Mouse (Mus musculus): ENCODE results near the gene Nop14. TPM values are rescaled to one million over a fixed set of nuclear protein-coding genes. Genes with fewer than 3 reads are reported as not detected.

The Nop14 gene
- polyA plus RNA-seq (2015; fragmentation: Nextera tagmentation; extraction: Ambion mirVana): 26.4 and 26.9 TPM in 2 replicates

GRCm38 (mm10) chr5:34659686-34660590, at the start of gene Nop14, which contains the start of gene Grk4:
Nop14 (minus strand) TSS chr5:34660148.
Grk4 (plus strand) TSS chr5:34660379.
- DNase-seq (ENCODE audit: low spot score): peak; percentile 99

GRCm38 (mm10) chr5:34708436-34708835, 48.5 kb upstream of the Nop14 start:
- DNase-seq (ENCODE audit: low spot score): no peak

DNA sequence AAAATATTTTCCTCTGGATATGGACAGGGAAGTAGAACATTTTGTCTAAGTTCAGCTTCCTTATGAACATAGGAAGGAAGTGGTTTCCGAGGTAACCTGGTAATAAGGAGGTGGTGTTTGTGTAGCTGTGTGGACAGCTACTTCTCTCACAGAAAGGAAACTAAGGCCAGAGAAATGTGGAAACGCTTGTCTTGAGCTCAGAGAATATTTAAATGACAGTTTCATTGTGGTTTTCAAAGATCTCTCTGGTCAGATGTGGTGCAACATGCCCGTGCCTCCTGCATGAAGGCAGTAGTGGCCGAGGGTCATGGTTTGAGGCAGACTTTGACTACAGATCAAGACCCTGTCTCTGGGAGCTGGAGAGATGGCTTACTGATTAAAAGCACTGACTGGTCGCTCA, 35.6 kb upstream of the Nop14 start:
- no peak for DNase-seq (ENCODE audit: low spot score)

DNA sequence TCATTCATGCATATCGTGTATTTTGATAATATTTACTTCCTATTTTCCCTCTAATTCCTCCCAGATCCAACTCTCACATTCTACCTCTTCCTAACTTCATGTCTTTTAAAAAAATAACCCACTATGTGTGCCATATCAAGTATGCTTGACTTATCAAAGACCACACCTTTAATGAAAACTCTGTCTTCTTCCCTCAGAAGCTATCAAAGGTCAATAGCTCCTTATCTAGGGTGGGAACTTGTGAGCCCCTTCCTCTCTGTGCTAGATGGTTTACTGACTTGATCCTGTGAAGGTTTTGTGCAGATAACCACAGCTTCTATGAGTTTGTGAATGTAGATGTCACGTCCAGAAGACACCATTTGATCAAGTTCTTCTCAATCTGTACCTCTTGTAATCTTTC, 32.8 kb upstream of the Nop14 start:
- DNase-seq (ENCODE audit: low spot score): no peak

GRCm38 (mm10) chr5:34689868-34690267, 29.9 kb upstream of the Nop14 start:
- no peak for DNase-seq (ENCODE audit: low spot score)

- peak; percentile 17 for DNase-seq (ENCODE audit: low spot score)
Measured at GRCm38 (mm10) chr5:34670280-34670679, 10.3 kb upstream of the Nop14 start.

DNA sequence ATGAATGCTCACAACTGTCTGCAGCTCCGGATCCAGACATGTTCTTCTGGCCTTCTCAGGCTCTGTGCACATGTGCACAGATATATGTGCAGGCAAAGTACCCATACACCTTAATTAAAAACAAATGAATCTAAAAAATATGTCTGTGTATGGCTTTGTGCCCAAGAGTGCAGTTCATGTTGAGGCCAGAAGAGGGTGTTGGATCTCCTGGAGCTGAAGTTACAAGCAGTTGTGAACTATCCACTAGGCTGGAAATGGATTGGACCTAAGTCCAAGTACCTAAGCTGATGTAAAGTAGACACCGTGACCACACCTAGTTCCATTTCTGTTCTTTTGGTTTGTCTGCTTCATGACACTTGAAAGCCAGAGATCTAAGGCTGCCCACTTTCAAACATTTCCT, 9.5 kb upstream of the Nop14 start:
- DNase-seq (ENCODE audit: low spot score): no peak

- no peak for DNase-seq (ENCODE audit: low spot score)
Measured at GRCm38 (mm10) chr5:34663231-34663630, 3.3 kb upstream of the Nop14 start.

- no peak for DNase-seq (ENCODE audit: low spot score)
Measured at GRCm38 (mm10) chr5:34661909-34662308, 2.0 kb upstream of the Nop14 start.

DNA sequence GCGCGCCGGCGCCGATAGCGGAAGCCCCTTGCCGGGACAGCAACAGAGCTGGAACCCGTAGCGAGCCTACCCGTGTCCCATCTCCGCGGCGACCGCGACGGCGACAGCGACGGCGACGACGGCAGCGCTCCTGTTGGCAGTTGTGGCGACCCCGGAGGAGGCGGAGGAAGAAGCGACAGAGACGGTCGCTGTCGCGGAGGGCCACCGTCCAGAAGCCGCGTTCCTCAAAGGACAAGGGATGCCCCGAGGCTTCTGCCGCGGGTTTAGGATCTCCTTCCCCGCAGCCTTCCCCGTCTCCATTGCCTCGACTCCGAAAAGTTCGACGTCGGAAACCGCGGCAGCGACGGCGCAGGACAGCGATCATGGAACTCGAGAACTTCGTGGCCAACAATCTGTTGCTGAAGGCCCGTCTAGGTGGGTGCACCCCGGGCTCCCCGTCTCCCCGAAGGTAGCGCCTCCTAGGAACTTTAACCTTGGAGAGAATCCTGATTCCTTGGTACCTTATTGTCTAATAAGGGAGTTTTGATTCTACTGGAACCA, 713 bp upstream of the Nop14 start:
- DNase-seq (ENCODE audit: low spot score): no peak

GRCm38 (mm10) chr5:34657556-34657955, 2.4 kb downstream of the Nop14 start:
- DNase-seq (ENCODE audit: low spot score): no peak

DNA sequence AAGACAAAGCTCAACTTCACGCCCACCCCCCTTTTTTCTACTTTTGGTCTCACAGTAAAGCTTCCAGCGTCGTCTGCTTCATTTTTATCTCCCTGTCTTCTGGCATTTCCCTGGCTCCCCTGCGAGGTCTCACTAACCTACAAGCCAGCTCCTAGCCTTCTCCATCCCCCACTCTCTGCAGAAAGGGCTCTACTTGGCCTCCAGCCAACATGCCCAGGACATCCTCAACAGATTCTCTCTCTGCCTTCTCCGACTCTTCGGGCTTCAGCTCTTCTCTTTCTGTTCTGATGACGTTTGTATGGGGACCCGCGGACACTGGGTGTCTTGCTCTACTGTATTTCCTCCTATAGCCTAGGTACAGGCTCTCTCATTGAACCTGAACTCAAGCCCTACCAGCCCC, 5.1 kb downstream of the Nop14 start:
- no peak for DNase-seq (ENCODE audit: low spot score)

- no peak for DNase-seq (ENCODE audit: low spot score)
Measured at GRCm38 (mm10) chr5:34652961-34653360, 7.0 kb downstream of the Nop14 start.

- DNase-seq (ENCODE audit: low spot score): peak; percentile 75
Measured at GRCm38 (mm10) chr5:34647581-34647980, 12.4 kb downstream of the Nop14 start.

DNA sequence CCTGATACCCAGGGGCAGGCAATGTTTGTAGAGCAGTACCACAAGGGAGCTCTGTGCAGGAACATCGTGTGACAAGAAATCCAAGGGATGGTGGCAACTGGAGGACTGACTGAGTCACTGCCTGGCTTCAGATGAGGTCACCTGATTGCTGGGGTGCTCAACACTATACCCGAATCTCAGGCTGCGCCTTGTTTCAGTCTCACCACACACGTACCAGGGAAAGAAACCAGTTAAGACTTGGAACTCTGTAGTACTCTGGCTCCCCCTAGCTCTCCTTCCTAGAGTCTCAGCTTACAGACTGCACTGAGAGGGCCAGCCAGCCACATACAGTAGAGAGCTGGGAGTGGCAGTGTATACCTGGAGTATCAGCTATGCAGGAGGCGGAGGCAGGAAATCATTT, 17.0 kb downstream of the Nop14 start:
- peak; percentile 65 for DNase-seq (ENCODE audit: low spot score)

DNA sequence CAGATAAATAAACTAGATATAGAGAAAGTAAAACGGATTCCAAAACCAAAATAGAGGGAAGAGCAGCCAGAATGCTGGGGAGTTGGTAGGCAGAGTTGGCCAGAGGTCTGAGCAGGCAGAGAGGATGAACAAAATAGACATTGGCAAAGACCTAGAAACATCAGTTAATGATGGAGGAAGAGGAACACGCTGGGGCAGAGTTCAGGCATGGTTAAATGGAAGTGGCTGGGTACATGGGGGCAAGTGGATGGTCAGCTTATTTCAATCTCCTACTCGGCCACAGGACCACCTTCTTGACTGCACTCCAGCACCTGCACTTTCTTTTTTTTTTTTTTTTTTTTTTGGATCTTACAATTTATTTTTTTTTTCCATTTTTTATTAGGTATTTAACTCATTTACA, 18.0 kb downstream of the Nop14 start:
- DNase-seq (ENCODE audit: low spot score): no peak

DNA sequence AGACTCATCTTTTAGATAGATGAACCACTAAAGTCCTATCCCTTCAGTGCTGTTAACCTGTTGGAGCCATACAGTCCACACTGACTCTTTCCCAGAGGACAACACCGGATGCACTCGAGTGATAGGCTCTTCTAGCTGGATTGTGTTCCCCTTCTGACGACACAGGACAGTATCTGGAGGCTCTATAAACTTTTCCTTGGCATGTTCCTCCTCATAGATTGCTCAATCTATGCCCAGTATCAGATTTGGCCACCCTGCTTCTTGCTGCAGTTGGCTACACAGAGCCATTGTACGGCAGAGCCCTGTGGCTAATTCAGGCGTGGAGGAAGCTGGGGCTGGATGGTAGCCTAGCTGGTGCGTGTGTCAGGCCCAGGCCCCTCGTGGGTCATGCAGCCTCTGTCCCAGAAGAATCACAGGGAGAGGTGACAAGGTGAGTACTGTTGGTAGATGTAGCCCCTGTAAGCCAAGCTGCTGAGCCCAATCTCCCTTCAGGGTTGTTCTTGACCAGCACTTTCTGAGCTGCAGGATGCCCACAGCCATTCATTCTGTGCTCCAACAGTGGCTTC, 22.3 kb downstream of the Nop14 start:
- no peak for DNase-seq (ENCODE audit: low spot score)

DNA sequence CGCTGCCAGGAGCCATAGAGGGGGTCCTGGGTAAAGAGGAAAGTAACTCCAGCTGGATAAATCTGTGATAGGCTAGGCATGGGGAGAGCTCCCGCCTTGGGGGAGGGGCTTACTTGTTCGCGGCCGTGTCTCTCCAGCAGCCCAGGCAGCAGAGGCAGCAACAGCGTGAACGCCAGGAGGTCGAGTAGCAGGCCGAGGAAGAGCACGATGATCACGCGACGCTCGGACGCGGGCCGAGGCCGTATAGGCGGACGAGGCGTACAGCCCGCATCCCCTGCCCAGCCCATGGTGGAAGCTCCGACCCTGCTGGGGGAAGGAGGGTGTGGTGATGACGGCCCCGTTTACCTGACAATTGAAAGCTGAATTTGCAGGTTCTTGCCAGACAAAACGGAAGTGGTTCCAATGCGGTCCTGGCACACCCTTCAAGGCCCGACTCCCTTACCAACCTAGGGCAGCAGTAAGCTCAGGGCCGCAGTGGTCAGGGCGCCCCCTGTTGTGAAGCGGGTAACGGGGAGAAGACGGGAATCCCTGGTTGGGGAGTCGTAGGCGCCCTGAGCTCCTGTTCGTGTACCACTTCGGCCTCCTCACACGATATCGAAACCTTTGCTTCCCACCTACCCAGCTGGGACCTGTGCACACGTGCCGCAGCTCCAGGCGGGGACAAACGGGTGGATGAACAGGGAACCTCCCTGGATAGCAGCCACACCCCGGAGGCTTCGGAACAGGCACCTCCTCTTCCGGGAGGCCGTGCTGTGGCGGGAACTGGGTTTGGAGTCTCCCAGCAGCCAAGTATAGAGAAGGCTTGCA, 23.3 kb downstream of the Nop14 start, which contains the start of gene Mfsd10:
TSS of gene Mfsd10 (minus strand) at position 732 of the 807 bp plus-strand sequence.
- DNase-seq (ENCODE audit: low spot score): peak; percentile 74

DNA sequence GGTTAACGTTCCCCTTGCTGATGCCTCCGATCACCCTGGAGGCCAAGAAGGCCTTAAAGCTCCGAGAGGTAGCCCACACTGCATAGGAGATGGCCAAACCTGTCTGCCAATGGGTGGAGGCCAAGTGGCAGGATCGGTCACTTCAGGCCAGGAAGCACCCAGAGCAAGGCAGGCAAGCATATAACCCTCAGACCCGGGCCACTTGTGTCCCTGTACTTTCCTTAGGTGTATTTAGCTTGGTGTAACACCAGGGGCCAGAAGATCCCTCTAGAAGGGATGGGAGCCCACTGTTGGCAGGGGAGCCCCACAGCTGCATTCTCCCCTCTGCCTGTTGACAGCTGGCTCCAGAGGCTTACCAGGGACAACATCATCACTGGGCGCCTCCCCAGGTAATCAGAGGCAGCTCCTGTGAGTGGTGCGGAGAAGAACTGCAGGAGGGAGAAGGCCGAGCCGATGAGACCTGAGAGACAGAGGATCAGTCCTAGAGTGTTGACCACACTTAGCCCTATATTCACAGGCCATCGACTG, 24.2 kb downstream of the Nop14 start:
- DNase-seq (ENCODE audit: low spot score): peak; percentile 25

DNA sequence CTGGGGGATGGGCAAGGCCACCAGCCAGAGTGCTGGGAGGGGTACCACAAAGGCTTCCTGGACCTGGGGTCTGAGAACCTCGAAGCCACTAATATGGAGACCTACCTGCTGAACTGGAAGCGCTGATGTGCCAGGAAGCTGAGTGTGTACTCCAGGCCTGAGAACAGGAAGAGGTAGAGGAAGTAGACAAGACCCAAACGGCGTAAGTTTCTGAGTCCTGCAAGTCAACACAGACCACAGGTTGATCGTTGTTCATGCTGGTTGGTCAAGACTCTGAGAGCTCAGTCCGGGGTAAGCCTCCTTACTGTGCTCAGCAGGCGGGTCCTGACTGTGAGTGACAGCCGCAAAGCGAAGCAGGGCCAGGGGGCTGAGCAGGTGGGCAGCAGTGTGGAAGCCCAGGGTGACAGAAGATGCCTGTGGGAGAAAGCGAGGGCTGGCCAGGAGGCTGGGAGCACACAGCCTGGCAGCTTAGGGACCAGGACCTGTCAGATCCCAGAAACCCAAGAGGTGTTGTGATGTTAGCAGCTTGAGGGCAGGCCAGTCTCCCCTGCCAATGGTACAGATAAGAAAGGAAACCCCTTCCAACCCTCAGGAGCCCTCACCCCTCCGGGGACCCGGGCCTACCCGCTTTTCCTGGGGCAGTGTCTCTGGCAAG, 25.1 kb downstream of the Nop14 start:
- DNase-seq (ENCODE audit: low spot score): peak; percentile 11

DNA sequence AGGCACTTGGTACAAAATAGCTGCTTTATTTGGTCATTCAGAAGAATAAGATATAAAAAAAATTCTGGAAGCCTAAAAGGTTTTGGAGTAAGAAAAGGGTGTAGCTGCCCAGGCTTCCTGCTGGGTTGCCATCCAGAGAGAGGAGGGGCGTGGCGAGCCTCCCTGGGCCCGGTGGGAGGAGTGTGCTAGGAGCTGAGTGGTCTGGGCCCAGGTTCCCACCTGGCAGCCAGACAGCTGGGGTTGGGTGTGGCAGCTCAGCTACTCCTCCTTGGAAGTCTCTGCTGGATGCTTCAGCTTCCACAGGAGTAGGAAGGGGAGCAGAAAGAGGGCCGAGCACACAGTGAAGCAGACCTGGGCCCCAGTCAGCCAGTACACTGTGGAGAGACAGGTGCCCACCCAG, 26.3 kb downstream of the Nop14 start:
- DNase-seq (ENCODE audit: low spot score): no peak

Data from thymus, postnatal 0 days (tissue).